Mouse (Mus musculus): ENCODE results near the gene Inpp5e. TPM values are rescaled to one million over a fixed set of nuclear protein-coding genes. Genes with fewer than 3 reads are reported as not detected.

Inpp5e gene
- total RNA-seq (2021): 1 to 10 TPM; 6.3 to 9.2 TPM
- long read RNA-seq, experiment 1, full-length matches to known transcripts: 17 of 23 reads
- long read RNA-seq, experiment 1, partial matches to known transcripts: 3 of 23 reads
- long read RNA-seq, experiment 1, other reads (novel, unspliced or antisense): 3 of 23 reads
- long read RNA-seq, experiment 2, full-length matches to known transcripts: 9 of 17 reads
- long read RNA-seq, experiment 2, partial matches to known transcripts: 3 of 17 reads
- long read RNA-seq, experiment 2, other reads (novel, unspliced or antisense): 5 of 17 reads

GRCm38 (mm10) chr2:26408515-26409356, at the start of gene Inpp5e:
Inpp5e (minus strand) TSS chr2:26409203.
- peak; percentile 99 for DNase-seq

- no peak for DNase-seq
Observed at GRCm38 (mm10) chr2:26458402-26459124, 49.6 kb upstream of the Inpp5e start.

- peak; percentile 83 for DNase-seq
Observed at GRCm38 (mm10) chr2:26449121-26450060, 40.4 kb upstream of the Inpp5e start.

- no peak for DNase-seq
Observed at GRCm38 (mm10) chr2:26447451-26447850, 38.4 kb upstream of the Inpp5e start.

GRCm38 (mm10) chr2:26446671-26447070, 37.7 kb upstream of the Inpp5e start:
- no peak for DNase-seq

- DNase-seq: peak; percentile 87
Observed at GRCm38 (mm10) chr2:26445666-26446445, 36.9 kb upstream of the Inpp5e start.

GRCm38 (mm10) chr2:26444946-26445665, 36.1 kb upstream of the Inpp5e start, which contains the start of gene Sec16a:
Sec16a (minus strand) TSS chr2:26445216.
- DNase-seq: peak; percentile 100

- no peak for DNase-seq
Observed at GRCm38 (mm10) chr2:26444368-26444767, 35.4 kb upstream of the Inpp5e start.

GRCm38 (mm10) chr2:26443876-26444275, 34.9 kb upstream of the Inpp5e start:
- no peak for DNase-seq

GRCm38 (mm10) chr2:26442843-26443242, 33.8 kb upstream of the Inpp5e start:
- no peak for DNase-seq

GRCm38 (mm10) chr2:26441688-26442087, 32.7 kb upstream of the Inpp5e start:
- no peak for DNase-seq

GRCm38 (mm10) chr2:26441261-26441660, 32.3 kb upstream of the Inpp5e start:
- no peak for DNase-seq

- no peak for DNase-seq
Observed at GRCm38 (mm10) chr2:26439671-26440070, 30.7 kb upstream of the Inpp5e start.

- DNase-seq: no peak
Observed at GRCm38 (mm10) chr2:26438373-26438772, 29.4 kb upstream of the Inpp5e start.

GRCm38 (mm10) chr2:26437221-26437620, 28.2 kb upstream of the Inpp5e start:
- no peak for DNase-seq

- DNase-seq: no peak
Observed at GRCm38 (mm10) chr2:26434791-26435572, 26.0 kb upstream of the Inpp5e start.

- DNase-seq: no peak
Observed at GRCm38 (mm10) chr2:26429851-26430250, 20.8 kb upstream of the Inpp5e start.

- DNase-seq: no peak
Observed at GRCm38 (mm10) chr2:26424541-26424940, 15.5 kb upstream of the Inpp5e start.

- DNase-seq: no peak
Observed at GRCm38 (mm10) chr2:26423086-26423485, 14.1 kb upstream of the Inpp5e start.

Data from gastrocnemius, postnatal 10 days (tissue).